Mouse (Mus musculus): ENCODE measurements around the gene Gm26965. TPM values are rescaled to one million over a fixed set of nuclear protein-coding genes. Genes with fewer than 3 reads are reported as not detected.

Gm26965 gene
- polyA plus RNA-seq, 1 experiment from 2014 or later = not detected

Other genes starting within 250 kb of the Gm26965 start
- 1.6 and 2.1 TPM in 2 replicates for gene Zfp458, start 247.7 kb downstream of the Gm26965 start, polyA plus RNA-seq (2015; fragmentation: Nextera tagmentation; extraction: Ambion mirVana)
- 0.76 and 0.86 TPM in 2 replicates for gene Zfp457, start 219.7 kb downstream of the Gm26965 start, polyA plus RNA-seq (2015; fragmentation: Nextera tagmentation; extraction: Ambion mirVana)
- 2.7 and 2.8 TPM in 2 replicates for gene Zfp595, start 193.6 kb downstream of the Gm26965 start, polyA plus RNA-seq (2015; fragmentation: Nextera tagmentation; extraction: Ambion mirVana)
- gene Gm28044, start 165.6 kb downstream of the Gm26965 start, polyA plus RNA-seq (2015; fragmentation: Nextera tagmentation; extraction: Ambion mirVana) = not detected in 2 replicates
- gene Zfp953, start 165.5 kb downstream of the Gm26965 start, polyA plus RNA-seq (2015; fragmentation: Nextera tagmentation; extraction: Ambion mirVana) = 1.3 TPM in 2 replicates
- 0.44 and 0.50 TPM in 2 replicates for gene Gm28041, start 150.4 kb downstream of the Gm26965 start, polyA plus RNA-seq (2015; fragmentation: Nextera tagmentation; extraction: Ambion mirVana)
- 1.6 and 2.4 TPM in 2 replicates for gene Zfp456, start 150.3 kb downstream of the Gm26965 start, polyA plus RNA-seq (2015; fragmentation: Nextera tagmentation; extraction: Ambion mirVana)
- gene Zfp429, start 126.3 kb downstream of the Gm26965 start, polyA plus RNA-seq (2015; fragmentation: Nextera tagmentation; extraction: Ambion mirVana) = 8.5 and 10.1 TPM in 2 replicates
- 1.1 TPM in 2 replicates for gene Zfp459, start 104.7 kb downstream of the Gm26965 start, polyA plus RNA-seq (2015; fragmentation: Nextera tagmentation; extraction: Ambion mirVana)
- gene Zfp874a, start 74.5 kb downstream of the Gm26965 start, polyA plus RNA-seq (2015; fragmentation: Nextera tagmentation; extraction: Ambion mirVana) = 10.7 and 12.0 TPM in 2 replicates
- gene Zfp874b, start 41.9 kb downstream of the Gm26965 start, polyA plus RNA-seq (2015; fragmentation: Nextera tagmentation; extraction: Ambion mirVana) = 2.6 and 3.4 TPM in 2 replicates
- gene Zfp58, start 25.6 kb downstream of the Gm26965 start, polyA plus RNA-seq (2015; fragmentation: Nextera tagmentation; extraction: Ambion mirVana) = 14.4 and 15.2 TPM in 2 replicates
- 26.1 and 28.3 TPM in 2 replicates for gene Zfp87, start within 50 bp of the Gm26965 start, polyA plus RNA-seq (2015; fragmentation: Nextera tagmentation; extraction: Ambion mirVana)
- gene Zfp748, start 27.7 kb upstream of the Gm26965 start, polyA plus RNA-seq (2015; fragmentation: Nextera tagmentation; extraction: Ambion mirVana) = 13.5 and 16.0 TPM in 2 replicates
- 4.3 and 4.7 TPM in 2 replicates for gene Zfp729b, start 83.6 kb upstream of the Gm26965 start, polyA plus RNA-seq (2015; fragmentation: Nextera tagmentation; extraction: Ambion mirVana)
- gene Gm49345, start 111.6 kb upstream of the Gm26965 start, polyA plus RNA-seq (2015; fragmentation: Nextera tagmentation; extraction: Ambion mirVana) = not detected in 2 replicates
- gene Zfp729a, start 111.6 kb upstream of the Gm26965 start, polyA plus RNA-seq (2015; fragmentation: Nextera tagmentation; extraction: Ambion mirVana) = 3.1 TPM in 2 replicates
- gene Zfp738, start 160.9 kb upstream of the Gm26965 start, polyA plus RNA-seq (2015; fragmentation: Nextera tagmentation; extraction: Ambion mirVana) = 11.0 and 13.4 TPM in 2 replicates
- gene Zfp65, start 203.0 kb upstream of the Gm26965 start, polyA plus RNA-seq (2015; fragmentation: Nextera tagmentation; extraction: Ambion mirVana) = 7.1 and 7.3 TPM in 2 replicates
- 6.3 and 6.4 TPM in 2 replicates for gene Zfp85, start 229.1 kb upstream of the Gm26965 start, polyA plus RNA-seq (2015; fragmentation: Nextera tagmentation; extraction: Ambion mirVana)

All from kidney, embryonic 16.5 days (tissue).